Mouse (Mus musculus): ENCODE results near the gene 1500009L16Rik.

The 1500009L16Rik gene

DNA sequence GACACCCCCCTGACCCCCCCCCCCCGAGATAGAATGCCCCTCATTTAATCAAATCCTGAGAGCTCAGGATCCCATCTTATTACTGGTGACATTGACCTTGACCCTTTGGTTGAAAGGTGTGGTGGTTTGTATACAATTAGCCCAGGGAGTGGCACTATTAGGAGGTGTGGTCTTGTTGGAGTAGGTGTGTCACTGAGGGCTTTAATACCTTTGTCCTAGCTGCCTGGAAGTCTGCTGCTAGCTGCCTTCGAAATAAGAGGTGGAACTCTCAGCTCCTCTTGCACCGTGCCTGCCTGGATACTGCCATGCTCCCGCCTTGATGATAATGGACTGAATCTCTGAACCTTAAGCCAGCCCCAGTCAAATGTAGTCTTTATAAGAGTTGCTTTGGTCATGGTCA lies 41.2 kb downstream of the 1500009L16Rik start:
- no peak for DNase-seq

DNA sequence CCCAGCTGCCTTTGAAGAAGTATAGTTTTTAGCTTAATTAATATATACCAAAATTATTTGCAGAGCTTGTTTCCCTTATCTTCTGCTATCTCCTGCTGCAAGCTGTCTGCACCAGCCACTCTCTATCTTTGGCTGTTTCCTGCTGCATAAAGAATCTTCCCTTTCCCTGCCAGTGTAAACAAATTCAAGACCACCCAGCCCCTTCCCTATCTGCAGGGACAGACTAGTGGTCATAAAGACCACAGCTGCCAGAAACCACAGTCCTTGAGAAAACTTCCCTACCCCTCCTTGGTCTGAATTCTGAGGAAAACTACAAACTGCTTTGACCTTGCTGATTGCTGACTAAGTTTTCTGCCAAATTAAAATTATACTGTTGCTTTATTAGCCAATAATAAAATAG lies 44.2 kb downstream of the 1500009L16Rik start:
- no peak for DNase-seq

DNA sequence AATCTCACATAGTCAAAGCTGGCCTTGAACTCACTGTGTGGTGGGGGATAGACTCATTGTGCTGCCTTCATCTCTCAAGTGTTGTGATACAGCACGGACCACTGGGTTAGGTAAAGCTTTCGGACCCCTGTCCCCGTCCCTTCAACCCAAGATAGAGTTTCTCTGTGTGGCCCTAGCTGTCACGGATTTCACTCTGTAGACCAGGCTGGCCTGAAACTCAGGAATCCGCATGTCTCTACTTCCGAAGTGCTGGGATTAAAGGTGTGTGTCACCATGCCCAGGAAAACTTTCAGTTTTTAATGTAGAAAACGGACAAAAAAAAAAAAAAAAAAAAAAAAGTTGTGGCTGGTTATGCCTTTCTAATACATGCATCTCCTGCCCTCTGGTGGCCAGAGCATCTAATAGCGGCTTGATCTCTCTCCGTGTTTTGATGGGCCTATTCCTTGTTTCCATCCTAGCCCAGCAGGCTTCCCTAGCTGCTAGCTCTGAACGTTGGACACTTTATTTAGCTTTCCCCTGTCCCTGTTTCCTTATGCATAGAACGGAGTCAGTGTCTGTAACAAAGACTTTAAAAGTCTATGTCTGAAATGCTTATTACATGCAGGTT lies 53.7 kb downstream of the 1500009L16Rik start:
- peak; percentile 49 for DNase-seq

DNA sequence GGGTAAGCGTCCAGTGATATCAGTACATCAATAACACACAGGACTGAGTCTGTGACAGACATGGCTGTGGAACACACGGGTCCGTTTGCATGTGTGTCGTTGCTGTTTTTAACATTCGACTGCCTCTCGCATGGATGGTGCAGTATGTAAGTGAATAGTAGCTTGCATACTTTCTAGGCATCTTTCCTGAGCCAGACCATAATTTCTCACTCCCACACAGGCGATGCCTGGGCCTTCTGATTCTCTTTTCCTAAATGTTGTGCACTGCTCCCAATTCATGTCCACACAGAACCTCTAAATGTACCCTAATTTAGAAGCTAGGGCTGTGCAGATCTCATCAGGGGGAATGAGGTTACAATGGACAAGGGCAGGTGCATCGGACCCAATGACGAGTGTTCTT lies 54.6 kb downstream of the 1500009L16Rik start:
- no peak for DNase-seq

DNA sequence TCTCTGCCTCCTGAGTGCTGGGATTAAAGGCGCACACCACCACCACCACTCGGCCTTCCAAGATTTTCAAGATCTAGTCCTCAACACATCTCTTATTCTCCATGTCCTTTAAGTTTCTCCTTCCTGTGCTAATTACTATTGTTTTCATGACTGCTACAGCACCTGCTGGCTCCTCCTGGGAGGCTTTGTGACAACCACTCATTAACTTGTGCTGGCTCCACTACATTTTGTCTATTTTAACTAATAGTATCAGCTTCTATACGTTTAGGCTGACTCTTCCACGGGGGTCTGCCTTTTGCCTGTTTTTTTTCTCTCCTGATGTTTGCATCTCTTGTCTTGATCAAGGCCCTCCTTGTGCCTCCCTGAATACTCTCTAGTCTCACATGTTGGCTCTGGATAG lies 59.2 kb downstream of the 1500009L16Rik start:
- no peak for DNase-seq

DNA sequence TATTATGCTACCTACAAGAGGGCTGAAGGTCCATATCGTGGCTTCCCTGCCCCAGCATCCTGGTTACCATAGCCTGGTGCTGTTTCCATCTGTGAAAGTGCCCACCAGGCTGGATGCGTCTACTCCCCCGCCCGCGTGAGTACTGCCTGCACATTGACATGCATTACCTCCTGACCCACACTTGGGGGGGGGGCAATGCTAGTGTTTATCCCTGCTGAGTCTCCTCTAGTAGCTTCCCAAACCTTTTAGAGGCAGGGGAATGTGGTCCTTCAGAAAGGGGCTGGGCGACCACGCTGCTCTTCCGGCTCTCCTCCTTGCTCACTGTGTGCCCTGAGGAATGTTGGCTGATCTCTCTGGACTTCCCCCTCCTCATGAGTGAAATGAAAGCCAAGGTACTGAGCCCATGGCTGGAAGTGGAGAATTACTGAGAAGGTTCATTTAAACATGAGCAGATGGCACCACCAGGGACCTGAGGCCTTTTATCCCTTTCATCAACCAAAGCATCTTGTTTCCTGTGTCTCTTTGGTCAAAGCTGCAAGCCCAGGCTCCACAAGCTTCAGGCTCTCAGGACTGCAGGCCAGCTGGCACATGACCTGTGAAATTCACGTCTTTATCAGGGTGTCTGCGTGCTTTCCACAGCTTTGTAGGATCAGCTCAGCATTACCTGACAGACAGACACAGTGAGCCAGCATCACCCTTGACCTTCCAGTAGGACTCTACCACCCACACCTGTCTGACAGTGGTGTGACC lies 59.9 kb downstream of the 1500009L16Rik start:
- no peak for DNase-seq

DNA sequence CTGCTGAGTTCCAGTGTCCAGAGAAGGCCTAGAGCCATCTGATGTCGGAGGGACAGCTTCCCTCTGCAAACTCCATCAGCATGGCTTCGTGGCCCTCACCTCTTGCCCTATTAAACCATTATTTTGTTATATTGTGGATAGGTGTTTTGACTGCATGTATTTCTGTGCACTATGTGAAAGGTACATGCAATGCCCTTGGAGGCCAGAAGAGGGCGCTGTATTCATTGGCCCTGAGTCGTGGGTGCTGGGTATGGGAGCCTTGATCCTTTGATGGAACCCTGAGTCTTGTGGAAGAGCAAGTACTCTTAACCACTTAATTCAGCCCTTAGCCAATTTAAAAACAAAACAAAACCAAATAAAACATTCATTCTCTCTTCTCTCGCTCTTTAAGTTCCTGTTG lies 62.3 kb downstream of the 1500009L16Rik start:
- DNase-seq, result peak; percentile 14

DNA sequence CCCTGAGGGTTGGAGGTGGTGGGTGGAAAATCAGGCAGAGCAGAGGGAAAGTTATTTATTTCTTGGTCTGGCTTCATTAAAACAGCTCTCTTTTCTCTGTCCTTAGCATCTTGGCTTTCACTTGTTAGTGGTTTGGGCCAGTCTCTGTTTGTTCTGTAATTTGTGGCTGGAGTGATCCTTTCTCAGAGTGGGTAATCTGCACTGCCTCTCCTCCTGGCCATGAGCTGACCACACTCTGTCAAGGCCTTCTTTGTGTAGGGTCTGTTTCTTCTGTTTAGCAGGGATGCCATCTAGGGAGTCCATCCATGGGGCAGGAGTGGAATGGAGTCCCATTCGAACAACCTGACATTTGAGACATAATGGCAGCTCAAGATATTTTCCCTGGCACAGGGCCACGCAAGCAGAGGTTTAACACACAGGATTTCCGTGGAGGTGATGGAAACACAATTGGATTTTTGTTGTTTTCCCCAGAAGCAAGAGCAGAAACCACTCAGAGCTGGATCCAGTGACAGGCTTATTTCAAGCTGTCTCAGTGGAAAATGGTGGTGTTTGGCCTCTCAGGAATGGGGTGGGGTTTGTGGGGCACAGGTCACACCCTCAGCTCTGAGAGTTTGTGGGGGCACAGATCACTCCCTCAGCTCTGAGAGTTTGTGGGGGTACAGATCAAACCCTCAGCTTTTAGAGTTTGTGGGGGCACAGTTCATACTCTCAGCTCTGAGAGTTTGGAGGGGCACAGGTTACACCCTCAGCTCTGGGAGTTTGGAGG lies 63.1 kb downstream of the 1500009L16Rik start:
- no peak for DNase-seq

DNA sequence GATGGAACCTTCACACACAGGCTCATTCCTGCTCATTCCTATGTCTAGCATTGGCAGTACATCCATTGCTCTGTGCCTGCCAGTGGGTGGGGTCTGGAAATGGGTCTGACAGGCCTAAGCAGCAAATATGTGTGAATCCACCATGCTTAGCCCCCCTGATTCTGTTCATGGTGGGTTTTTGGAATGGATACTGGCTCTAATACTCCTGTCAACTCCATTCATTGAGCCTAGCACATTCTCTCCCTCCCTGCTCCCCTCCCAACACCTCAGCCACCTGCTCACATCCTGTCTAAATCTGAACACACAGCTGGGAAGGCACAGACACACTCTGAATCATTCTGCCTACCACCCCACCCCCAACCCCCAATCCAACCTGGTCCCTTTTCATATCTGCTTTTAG lies 72.4 kb downstream of the 1500009L16Rik start:
- no peak for DNase-seq

DNA sequence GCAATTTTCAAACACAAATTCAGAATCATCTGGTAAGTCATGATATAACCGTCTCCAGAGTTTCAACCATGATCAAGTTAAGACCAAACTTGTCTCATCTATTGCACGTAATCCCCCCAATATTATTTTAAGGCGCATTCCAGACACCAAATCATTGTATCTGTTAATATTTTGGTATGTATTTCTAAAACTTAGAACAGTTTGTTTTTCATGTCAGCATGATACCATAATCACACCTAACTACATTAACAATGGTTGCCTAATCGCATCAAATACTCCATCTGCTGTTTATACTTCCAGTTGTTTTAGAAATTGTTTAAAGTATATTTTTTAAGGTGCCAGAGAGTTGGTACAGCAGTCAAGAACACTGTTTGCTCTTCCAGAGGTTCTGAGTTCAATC lies 72.8 kb downstream of the 1500009L16Rik start:
- no peak for DNase-seq

DNA sequence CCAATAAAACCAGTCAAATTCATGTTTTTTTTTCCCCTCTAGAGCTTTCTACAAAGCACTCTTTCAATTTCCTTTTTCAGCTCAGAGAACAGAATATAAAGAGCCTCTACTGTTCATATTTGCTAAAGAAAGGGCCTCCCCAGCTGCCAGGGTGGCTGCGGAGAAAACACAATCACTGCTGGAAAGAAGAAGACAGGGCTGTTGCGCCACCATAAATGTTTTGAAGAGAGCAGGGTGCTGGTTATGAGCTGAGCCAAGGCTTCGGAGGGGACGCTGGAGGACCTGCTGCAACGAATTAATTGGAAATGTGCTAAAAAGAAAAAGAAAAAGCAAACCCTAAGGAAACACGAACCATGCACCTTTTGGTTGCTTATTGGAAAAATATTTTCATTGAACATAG lies 81.4 kb downstream of the 1500009L16Rik start:
- DNase-seq, result no peak

DNA sequence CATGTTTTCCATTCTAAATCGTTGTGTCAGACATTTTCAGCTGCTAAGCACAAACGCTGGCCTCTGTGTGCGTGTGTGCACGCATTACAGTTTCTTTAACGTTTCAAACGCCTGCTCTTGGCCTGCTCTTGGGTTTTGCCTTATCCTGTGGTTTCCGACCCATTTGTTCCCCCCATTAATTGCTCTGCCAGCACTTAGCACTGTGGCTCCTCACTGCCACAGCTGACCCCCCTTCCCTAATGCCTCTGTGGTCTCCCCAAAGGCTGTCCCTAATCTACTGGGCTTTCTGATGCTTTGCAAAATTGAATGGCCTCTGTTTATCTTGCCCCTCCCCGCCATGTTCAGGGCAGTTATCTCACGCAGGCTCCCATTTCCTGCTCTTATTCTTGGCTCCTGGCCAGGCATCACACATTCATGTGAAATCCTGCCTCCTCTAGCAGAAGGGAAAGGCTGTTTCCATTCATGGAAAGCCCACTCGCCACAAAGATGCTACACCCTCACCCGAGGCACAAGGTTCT lies 82.6 kb downstream of the 1500009L16Rik start:
- peak; percentile 27 for DNase-seq

DNA sequence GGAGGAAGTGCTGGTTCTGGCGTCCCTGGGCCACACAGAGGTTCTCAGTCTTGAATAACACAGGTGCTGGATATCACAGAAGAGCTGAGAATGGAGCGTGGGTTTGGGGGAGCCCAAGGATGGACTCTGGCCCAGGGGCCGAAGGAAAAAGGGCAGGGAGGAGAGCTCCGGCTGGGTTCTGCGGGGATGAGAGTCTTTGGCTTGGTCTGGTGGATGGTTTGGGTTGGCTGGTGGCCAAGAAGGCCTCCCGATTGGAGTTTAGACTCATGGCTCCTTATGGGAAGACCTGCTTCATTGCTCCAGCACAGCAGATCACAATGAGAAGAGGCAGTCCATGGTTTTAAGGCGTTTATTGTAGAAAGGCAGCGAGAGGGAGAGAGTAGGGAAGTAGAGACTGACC lies 84.6 kb downstream of the 1500009L16Rik start:
- no peak for DNase-seq

Measured in kidney, adult 18-20 months (tissue).